Mouse (Mus musculus) testis, postnatal 14 days (tissue): Measurements from ENCODE around the gene Stpg1.

Source experiments
- DNase-seq: peaks from one replicate; pipeline ENCODE4 v3.0.0; 2021; ENCODE audit warnings: low spot score

The Stpg1 gene

DNA sequence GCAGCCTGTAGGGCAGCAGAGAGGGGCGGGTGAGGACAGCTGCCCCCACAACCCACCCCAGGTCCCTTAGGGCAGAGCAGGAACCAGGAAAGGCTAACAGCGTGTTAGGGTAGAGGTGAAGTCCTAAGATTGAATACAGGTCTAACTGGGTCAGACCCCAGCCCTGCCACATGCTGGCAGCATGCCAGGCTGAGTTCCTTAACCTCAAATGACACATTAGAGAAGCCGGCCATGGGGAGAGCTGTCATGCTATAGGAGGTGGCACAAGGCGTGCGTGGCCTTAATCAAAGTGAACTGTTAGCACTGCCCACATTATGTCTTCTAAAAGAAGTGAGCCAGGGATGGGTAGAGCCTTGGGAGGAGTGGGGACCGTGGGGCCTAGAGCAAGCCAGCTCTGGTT, 54.7 kb downstream of the Stpg1 start:
- DNase-seq = no peak

DNA sequence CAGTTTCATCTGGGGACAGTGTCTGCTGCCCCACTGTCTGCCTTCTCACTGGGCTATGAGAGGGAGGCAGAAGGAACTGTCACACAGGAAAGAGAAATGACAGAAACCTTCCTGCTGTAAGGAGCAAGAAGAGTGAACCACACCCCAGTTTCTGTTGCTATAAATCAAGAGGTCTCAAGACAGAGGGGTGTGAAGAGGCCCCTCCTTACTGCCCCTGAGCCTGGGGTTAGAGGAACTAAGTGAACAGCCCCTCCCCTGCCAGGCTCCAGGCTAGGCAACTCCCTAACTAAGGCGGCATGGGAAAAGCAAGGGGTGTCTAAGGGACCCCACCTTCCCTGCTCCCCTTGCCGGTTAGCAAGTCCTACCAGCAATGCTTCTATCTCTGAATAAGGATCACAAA, 69.2 kb downstream of the Stpg1 start:
- no peak for DNase-seq

DNA sequence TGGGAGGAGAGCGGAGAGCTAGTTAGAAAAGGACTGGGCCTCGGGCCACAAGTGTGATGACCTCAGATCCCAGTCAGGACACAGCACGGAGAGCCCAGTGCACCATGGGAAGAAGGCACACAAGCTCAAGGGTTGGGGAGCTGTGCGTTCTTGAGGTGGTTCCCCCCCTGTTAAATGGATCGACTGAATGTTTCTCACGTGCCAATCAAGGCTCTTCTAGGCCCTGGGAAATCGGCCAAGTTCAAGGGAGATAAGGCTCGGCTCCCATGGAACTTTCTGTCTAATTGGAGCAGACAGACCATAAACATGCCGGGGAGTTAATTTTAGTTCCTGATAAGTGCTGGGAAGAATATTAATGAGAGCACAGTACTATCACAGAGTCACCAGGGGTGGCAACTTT, 70.8 kb downstream of the Stpg1 start:
- peak; percentile 80 for DNase-seq

DNA sequence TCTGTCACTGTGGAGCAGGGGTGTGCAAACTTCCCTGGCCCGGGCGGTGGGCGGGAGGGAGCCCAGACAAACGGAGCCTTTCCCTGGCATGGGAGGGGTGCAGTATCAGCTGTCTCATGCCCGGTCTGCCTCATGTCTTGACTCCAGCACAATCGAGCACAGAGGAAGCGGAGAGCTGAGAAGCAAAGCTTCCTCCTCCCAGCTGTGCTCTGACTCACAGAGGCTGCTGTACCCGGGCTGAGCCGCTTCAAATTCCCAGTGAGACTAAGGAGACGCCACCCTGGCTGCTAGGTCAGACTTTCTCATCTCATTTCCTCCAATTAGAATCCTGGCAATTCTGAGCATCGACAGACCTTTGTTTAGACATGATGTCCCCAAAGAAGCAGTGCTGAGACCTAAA, 72.5 kb downstream of the Stpg1 start:
- no peak for DNase-seq

DNA sequence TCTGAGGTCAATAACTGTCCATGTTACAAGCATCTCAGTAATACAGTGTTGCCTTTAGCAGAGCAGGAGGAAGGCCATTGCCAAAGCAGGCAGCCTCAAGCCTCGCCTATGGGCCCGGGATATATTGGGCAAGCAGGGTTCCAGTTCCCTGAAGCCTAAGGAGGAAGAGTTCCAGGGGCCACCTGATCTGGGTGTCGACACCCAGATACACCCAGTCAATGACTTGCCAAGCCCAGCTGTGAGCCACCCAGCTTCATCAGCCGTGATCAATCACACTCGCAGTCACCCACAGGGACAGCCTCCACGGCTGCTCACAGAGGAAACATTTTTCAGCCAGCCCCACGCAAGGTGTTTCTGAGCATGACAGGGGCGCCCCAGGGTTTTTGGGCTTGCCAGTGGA, 72.9 kb downstream of the Stpg1 start:
- DNase-seq = no peak

DNA sequence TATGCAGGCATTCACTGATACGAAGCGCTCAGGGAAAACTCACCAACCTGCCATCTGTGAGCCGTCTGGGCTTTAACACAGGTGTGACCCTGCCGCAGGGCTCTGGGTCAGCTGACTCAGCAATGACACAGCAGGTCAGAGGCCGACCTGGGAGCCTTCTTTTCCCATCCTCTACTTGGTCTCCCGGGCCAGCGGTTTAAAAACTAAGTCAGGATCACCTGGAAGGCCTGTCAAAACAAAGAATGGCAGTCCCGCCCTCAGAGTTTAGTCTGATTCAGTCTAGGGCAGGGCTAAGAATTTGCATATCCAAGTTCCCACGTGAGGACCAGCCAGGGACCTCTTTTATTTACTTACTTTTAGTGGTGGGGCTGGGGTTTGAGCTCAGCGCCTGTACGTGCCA, 74.6 kb downstream of the Stpg1 start:
- DNase-seq = no peak

DNA sequence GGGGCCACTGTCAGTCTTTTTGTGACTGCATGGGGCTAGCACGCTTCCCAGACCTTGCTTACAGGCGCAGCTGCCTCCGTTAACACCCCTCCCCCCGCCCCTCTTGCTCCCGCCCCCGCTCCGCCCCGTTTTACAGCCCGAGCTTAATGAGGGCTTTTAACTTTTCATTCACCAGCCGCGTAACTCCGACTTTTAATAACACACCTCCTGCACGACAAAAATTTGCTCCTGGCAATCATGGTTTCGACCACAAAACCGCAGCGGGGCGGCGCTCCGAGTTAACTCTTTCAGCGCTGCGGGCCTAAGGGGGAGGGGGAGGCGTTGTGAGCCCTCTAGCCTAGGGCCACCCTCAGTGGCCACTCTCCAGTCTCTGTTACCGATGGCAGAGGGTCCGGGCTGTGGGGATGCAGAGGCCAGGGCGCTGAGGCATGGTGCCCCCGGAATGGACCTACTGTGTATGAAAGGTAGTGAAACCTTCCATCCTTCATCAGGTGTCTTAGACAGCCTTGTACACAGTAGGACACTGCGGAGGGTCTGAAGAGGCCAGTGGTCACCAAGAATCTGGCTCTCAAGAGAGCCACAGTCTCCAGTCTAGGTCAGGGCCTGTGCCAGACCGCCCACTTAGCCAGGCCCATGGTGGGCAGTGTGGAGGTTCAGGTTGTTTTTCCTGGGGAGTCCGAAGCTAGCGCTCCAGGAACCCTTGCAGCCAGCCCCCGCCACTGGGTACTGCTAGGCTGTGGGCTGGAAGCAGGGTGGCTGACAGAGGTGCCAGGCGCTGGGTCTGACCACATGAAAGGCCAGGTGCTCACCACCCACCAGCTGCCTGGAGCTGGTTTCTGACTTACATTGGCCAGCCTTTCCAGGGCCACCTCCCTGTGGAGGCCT, 75.8 kb downstream of the Stpg1 start:
- peak; percentile 19 for DNase-seq

DNA sequence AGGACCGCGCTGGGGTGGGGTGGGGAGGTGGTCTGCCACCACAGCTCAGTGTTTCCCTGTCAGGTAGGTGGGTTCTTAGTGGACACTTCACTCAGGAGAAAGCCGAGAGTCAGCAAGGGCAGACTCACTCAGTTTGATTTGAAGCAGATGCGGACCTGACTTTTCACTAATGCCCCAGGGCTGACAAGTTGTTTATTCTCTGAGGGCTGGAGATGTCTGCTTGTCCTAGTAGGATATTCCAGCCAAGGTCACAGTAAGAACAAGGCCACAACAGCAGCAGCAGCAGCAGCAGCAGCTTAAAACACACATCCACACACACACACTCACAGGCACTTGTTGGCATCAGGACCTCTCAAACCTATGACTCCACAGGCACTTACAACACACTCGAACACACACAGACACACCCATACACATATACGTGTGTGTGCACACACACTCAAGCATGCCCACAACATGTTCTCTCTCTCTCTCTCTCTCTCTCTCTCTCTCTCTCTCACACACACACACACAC, 76.5 kb downstream of the Stpg1 start:
- no peak for DNase-seq

DNA sequence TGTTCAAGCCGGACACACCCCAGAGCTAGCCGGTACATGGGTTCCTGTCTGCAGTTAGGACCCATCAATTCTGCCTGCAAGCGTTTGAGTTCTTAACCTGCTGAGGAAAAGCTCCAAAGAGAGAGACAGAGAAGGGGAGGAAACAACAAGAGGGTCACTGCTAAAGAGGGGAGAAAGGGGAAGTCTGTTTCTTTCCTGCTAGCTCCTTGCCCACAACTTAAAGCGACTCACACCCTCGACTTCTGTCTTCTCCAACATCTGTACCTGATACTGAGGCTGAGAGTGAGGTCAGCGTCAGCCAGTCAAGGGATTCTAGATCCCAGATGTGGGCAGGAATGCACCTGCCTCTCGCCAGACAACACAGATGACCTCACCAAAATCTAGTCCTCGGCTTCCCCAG, 77.7 kb downstream of the Stpg1 start:
- DNase-seq = no peak

DNA sequence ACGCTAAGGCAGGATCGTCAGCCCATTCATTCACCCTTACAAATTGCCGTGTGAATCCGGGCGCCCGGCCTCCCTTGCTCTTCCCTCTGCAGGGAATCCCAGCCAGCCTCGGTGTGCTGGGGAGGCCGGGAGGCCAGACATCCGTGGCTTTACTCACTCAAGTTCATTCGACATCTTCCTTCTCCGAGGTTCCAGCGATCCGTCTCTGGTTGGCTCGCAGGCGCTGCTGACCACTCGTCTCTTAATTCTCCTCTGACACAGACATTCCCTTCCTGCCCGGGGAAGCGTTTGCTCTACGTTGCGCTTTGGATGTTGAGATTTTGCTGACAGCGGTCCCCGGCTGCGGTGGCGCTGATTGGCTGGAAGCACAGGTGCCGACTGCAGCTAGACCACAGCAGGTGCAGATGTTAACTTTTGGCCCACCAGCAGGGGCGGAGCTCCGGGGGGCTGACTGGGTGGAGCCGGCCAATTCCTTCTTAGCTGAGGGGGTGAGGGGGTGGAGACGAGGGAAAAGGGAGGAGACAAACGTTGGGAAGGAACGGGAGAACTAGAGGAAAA, 78.7 kb downstream of the Stpg1 start, which contains the start of gene Grhl3:
TSS of gene Grhl3 (minus strand) at position 380 of the 558 bp plus-strand sequence.
- DNase-seq = peak; percentile 80

DNA sequence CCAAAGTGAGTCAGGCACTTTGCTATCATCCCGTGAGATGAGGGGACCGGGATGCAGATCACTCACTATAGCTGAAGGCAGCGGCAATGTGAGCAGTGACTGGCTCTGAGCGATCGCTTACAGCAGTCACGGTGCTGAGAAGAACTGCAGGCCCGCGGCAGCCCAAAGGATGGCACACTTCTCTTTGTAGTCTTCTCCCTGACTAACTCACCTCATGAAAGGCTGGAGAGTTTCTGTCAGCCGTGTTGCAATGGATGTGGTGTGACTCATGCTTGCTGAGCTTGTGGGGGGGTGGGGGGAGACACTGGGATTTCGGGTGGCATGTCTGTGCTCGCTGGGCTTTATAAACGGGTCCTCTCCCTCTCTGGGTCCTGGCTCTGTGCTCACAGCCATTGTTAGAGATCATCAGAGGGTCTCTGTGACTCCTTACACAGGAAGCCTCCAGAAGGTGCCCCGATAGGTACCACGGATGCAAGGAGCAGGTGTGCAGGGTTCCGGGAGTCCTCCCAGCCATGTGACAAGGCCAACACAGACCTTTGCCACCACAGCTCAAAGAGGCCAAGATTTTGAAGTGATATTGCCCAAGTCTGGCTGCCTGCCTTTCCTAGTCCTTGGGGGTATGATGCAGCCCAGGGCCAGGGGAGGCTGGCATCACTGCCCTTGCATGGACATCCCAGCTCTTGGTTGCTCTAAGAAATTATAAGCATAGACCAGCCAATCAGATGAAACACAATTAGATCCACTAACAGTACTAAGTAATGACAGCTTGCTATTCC, 81.0 kb downstream of the Stpg1 start:
- no peak for DNase-seq

DNA sequence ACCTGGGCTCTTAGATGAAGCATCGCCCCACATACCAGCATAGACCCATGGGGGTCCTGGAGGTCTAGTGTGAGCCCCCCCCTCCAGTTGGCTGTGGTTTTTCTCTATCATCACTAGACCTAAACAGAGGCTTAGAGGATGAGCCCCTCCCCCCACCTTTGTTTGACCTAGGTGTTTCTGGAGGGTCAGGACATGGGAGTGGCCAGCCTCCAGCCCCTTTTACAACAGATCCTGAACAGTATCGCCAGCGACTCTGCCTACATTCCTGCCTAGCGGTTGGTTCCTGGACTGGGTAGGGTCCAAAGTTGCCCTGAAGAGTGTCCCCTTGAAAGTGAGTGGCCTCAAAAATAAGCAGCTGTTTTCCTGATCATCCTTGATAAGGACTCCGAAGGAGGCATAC, 83.9 kb downstream of the Stpg1 start:
- DNase-seq = no peak

DNA sequence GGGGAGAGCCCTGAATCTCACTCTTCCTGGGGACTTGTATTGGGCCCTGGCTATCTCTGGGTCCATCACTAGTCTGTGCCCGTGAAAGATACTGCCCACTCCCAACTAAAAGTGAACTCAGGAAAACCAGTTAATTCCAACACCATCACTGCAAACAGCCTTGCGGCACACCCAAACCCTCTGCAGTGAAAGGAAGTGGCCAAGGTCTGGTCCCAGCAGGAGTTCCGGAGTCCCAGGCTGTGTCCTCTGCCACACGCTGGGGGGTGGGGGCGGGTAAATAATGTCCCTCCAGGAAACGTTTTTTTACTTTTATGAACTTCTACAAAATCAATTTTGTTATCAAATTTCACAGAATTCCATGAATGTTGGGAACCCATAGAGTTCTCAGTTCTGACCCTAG, 85.1 kb downstream of the Stpg1 start:
- DNase-seq = no peak

DNA sequence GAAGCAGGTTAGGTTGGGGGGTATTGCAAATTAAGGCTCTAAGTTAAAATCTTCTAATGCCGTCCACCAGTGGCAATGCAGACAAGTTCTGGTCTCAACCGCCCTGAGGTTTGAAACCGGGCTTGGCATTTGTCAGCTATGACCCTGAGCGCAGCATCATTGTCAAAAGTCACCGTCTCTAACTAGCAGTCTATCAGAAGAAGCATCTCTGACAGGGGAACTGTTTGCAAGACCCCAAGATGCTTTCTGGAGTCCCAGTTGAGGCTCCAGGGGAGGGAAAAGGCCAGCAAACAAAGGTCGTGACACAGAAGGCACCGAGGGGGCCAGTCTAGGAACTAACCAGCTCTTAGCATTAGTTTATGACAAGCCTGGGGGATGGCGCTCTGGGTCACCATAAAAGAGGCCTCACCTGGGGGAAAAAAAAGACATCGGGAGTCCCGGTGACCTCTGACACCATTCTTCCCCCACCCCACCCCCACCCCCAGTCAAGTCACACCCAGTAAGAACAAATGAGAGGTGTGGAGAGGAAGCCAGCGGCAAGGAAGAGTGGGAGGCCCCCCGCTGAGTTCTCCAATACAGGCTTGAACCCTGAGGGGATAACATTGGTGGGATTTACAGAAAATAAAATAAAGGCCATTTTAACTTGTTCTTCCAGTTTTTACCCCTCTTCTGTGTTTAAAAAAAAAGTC, 86.8 kb downstream of the Stpg1 start:
- no peak for DNase-seq

DNA sequence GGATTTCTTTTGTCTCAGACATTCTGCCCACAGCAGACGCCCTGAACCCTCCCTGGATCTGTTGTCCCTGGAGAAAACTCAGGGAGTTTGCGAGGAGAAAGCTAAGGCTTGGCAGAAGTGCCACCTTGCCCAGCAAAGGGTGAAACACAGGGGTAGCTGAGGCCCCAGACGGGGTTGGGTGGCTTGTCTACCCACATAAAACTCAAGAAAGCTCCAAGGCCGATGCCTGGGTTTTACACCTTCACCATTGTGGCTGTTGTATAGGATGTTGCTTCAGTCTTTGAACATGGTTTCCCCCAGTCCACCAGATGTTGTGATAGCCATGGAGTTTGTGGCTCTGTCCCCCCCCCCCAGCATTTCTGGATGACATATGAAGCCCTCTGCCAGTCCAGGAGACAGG, 90.2 kb downstream of the Stpg1 start:
- no peak for DNase-seq
